In genomic region chr16:35913526-35913925, GRCm38 (mm10) we compare ENCODE assay signal across 8 mouse cellular contexts. TPM values are rescaled to one million over a fixed set of nuclear protein-coding genes. Genes with fewer than 3 reads are reported as not detected.
DNase-seq lines count a peak whose midpoint lies in the region; ATAC-seq and TF ChIP-seq lines count a peak whose summit lies in the region.

No protein-coding gene starts in this region.

- no peaks in the 10 kb centered on the region for H3K9me3 ChIP-seq in heart, postnatal 0 days (replicated peaks; ENCODE audit: control insufficient read depth, low read length)
- H3K9me3 ChIP-seq in neural tube, embryonic 11.5 days (ENCODE audit: control insufficient read depth, low read length) = no peaks in the 10 kb centered on the region
- no peaks in the 10 kb centered on the region for H3K9me3 ChIP-seq in neural tube, embryonic 15.5 days (replicated peaks)

- no peak for ATAC-seq in heart, postnatal 0 days (ENCODE audit: insufficient read depth, low read depth)
- ATAC-seq in neural tube, embryonic 11.5 days (ENCODE audit: insufficient read depth, low FRiP score, low TSS enrichment) = no peak
- no peak for ATAC-seq in neural tube, embryonic 15.5 days (ENCODE audit: low FRiP score)
- peak; percentile 58; the same call in 1 of the 2 replicates for ATAC-seq in granulocyte monocyte progenitor cell, adult 5-6 weeks (replicated peaks; ENCODE audit: poor library complexity, severe bottlenecking)

- TF ChIP-seq CTCF in heart, postnatal 0 days (IDR thresholded peaks at IDR 0.05; ENCODE audit: low read depth) = peak; percentile 46

- no peak overlapping the region for H3K9ac ChIP-seq in heart, postnatal 0 days (replicated peaks; ENCODE audit: low read depth, low read length)
- H3K9ac ChIP-seq in neural tube, embryonic 11.5 days (ENCODE audit: low read length) = no peak overlapping the region
- no peak overlapping the region for H3K9ac ChIP-seq in neural tube, embryonic 15.5 days (replicated peaks)

- WGBS in heart, postnatal 0 days = 74% methylated on average over 1 of the region's 1 CpGs
- 78% methylated on average over 1 of the region's 1 CpGs for WGBS in neural tube, embryonic 11.5 days
- WGBS in neural tube, embryonic 15.5 days = 84% methylated on average over 1 of the region's 1 CpGs

- no peaks in the 10 kb centered on the region for H3K36me3 ChIP-seq in heart, postnatal 0 days (replicated peaks; ENCODE audit: control insufficient read depth, insufficient read depth, low read length)
- no peaks in the 10 kb centered on the region for H3K36me3 ChIP-seq in neural tube, embryonic 11.5 days (ENCODE audit: control insufficient read depth, insufficient read depth, low read length)
- no peaks in the 10 kb centered on the region for H3K36me3 ChIP-seq in neural tube, embryonic 15.5 days

- no peak overlapping the region for H3K4me3 ChIP-seq in heart, postnatal 0 days (ENCODE audit: low read depth, low read length)
- no peak overlapping the region for H3K4me3 ChIP-seq in neural tube, embryonic 11.5 days (ENCODE audit: low read depth, low read length)
- no peak overlapping the region for H3K4me3 ChIP-seq in neural tube, embryonic 15.5 days (replicated peaks)

- no peaks in the 10 kb centered on the region for H3K27me3 ChIP-seq in heart, postnatal 0 days (ENCODE audit: control insufficient read depth, insufficient read depth, low read length)
- H3K27me3 ChIP-seq in neural tube, embryonic 11.5 days (ENCODE audit: control insufficient read depth, insufficient read depth, low read length) = no peaks in the 10 kb centered on the region
- H3K27me3 ChIP-seq in neural tube, embryonic 15.5 days (replicated peaks) = no peaks in the 10 kb centered on the region

- H3K4me1 ChIP-seq in heart, postnatal 0 days (ENCODE audit: control insufficient read depth, insufficient read depth) = peaks cover 7% of the 10 kb centered on the region; the same call in 1 of the 2 replicates
- no peaks in the 10 kb centered on the region for H3K4me1 ChIP-seq in neural tube, embryonic 11.5 days (ENCODE audit: control insufficient read depth, insufficient read depth, low read length)
- no peaks in the 10 kb centered on the region for H3K4me1 ChIP-seq in neural tube, embryonic 15.5 days

- no peak for TF ChIP-seq EP300 in heart, postnatal 0 days (IDR thresholded peaks at IDR 0.05; ENCODE audit: low read depth)

- H3K27ac ChIP-seq in heart, postnatal 0 days (ENCODE audit: low read depth) = no peak overlapping the region
- H3K27ac ChIP-seq in neural tube, embryonic 11.5 days (ENCODE audit: low read depth, low read length) = no peak overlapping the region
- H3K27ac ChIP-seq in neural tube, embryonic 15.5 days (replicated peaks) = no peak overlapping the region

- DNase-seq in heart, postnatal 0 days (ENCODE audit: low spot score) = no peak
- no peak for DNase-seq in heart, adult 9 months (ENCODE audit: low spot score in 2 of 2)
- peak; percentile 20 for DNase-seq in neural tube, embryonic 11.5 days (ENCODE audit: low spot score)
- peak; percentile 27 for DNase-seq in thymus, postnatal 14 days
- no peak for DNase-seq in urinary bladder, postnatal 36 days (ENCODE audit: low spot score in 2 of 2)
- DNase-seq in urinary bladder, adult 2 months (ENCODE audit: low spot score) = no peak

- no peak overlapping the region for H3K4me2 ChIP-seq in heart, postnatal 0 days (ENCODE audit: low read depth, low read length)
- no peak overlapping the region for H3K4me2 ChIP-seq in neural tube, embryonic 11.5 days (ENCODE audit: low read depth)
- H3K4me2 ChIP-seq in neural tube, embryonic 15.5 days = no peak overlapping the region

RNA-seq across cellular contexts. Expression of gene Parp9, which starts 24.7 kb away (rescaled TPM):
- 9.7 and 26.6 TPM in 2 replicates for total RNA-seq in heart, postnatal 0 days (2014; rRNA removed; ENCODE audit: low replicate concordance)
- 9.0 and 11.4 TPM in 2 replicates for polyA plus RNA-seq in heart, postnatal 0 days (2015; fragmentation: Nextera tagmentation; extraction: Ambion mirVana)
- 3.1 and 3.4 TPM in 2 replicates for polyA plus RNA-seq in neural tube, embryonic 11.5 days (2014; fragmentation: Nextera tagmentation; extraction: Ambion mirVana)
- 2.0 and 7.8 TPM in 2 replicates for polyA plus RNA-seq in neural tube, embryonic 15.5 days (2015; fragmentation: Nextera tagmentation; extraction: Ambion mirVana)
- total RNA-seq in granulocyte monocyte progenitor cell, adult 5-6 weeks (2014; fragmentation: Nextera tagmentation) = 14.7 and 15.7 TPM in 2 replicates
- total RNA-seq in granulocyte monocyte progenitor cell, adult 5-6 weeks (2017) = 20.4 and 24.1 TPM in 2 replicates
- 20.3 and 25.3 TPM in 2 replicates for polyA plus RNA-seq in urinary bladder, adult 2 months (2012; rRNA removed)

RNA-seq across cellular contexts. Expression of gene Dtx3l, which starts 25.4 kb away (rescaled TPM):
- total RNA-seq in heart, postnatal 0 days (2014; rRNA removed; ENCODE audit: low replicate concordance) = 8.1 and 11.2 TPM in 2 replicates
- 5.1 and 5.6 TPM in 2 replicates for polyA plus RNA-seq in heart, postnatal 0 days (2015; fragmentation: Nextera tagmentation; extraction: Ambion mirVana)
- 1.9 and 3.2 TPM in 2 replicates for polyA plus RNA-seq in neural tube, embryonic 11.5 days (2014; fragmentation: Nextera tagmentation; extraction: Ambion mirVana)
- 1.4 and 6.1 TPM in 2 replicates for polyA plus RNA-seq in neural tube, embryonic 15.5 days (2015; fragmentation: Nextera tagmentation; extraction: Ambion mirVana)
- 21.9 and 28.5 TPM in 2 replicates for total RNA-seq in granulocyte monocyte progenitor cell, adult 5-6 weeks (2014; fragmentation: Nextera tagmentation)
- total RNA-seq in granulocyte monocyte progenitor cell, adult 5-6 weeks (2017) = 29.4 and 36.2 TPM in 2 replicates
- 13.2 and 18.3 TPM in 2 replicates for polyA plus RNA-seq in urinary bladder, adult 2 months (2012; rRNA removed)

RNA-seq across cellular contexts. Expression of gene Parp14, which starts 42.2 kb away (rescaled TPM):
- 2.9 and 3.5 TPM in 2 replicates for total RNA-seq in heart, postnatal 0 days (2014; rRNA removed; ENCODE audit: low replicate concordance)
- polyA plus RNA-seq in heart, postnatal 0 days (2015; fragmentation: Nextera tagmentation; extraction: Ambion mirVana) = 1.1 and 1.4 TPM in 2 replicates
- polyA plus RNA-seq in neural tube, embryonic 11.5 days (2014; fragmentation: Nextera tagmentation; extraction: Ambion mirVana) = 0.19 and 0.31 TPM in 2 replicates
- polyA plus RNA-seq in neural tube, embryonic 15.5 days (2015; fragmentation: Nextera tagmentation; extraction: Ambion mirVana) = 0.65 and 2.0 TPM in 2 replicates
- 10.7 and 16.7 TPM in 2 replicates for total RNA-seq in granulocyte monocyte progenitor cell, adult 5-6 weeks (2014; fragmentation: Nextera tagmentation)
- total RNA-seq in granulocyte monocyte progenitor cell, adult 5-6 weeks (2017) = 11.6 and 11.7 TPM in 2 replicates
- polyA plus RNA-seq in urinary bladder, adult 2 months (2012; rRNA removed) = 12.8 and 19.4 TPM in 2 replicates

Comparison
In these comparisons a context has a peak if more than half of its experiments do, and no peak if none do; other contexts are left out.
1. DNase-seq: peak in neural tube, embryonic 11.5 days (single experiment) and thymus, postnatal 14 days (single experiment); none in heart, postnatal 0 days (single experiment), heart, adult 9 months (0 of 2), urinary bladder, postnatal 36 days (0 of 2) and urinary bladder, adult 2 months (single experiment).